Mouse (Mus musculus): ENCODE measurements at regions not wholly inside any gene's neighbourhood (a gene's known extent, or its start where the extent isn't known, plus 50 kb on each side); places are given as distances from the start of the nearest gene placed in this dataset.

GRCm38 (mm10) chr17:4278239-4278827 lies 582.3 kb upstream of the Nox3 start:
- DNase-seq (ENCODE audit: low read depth, low spot score): no peak
- WGBS: 56% methylated on average over 4 of the region's 4 CpGs

- 84% methylated on average over 5 of the region's 5 CpGs for WGBS
Measured at GRCm38 (mm10) chr17:4281451-4281850, 585.4 kb upstream of the Nox3 start.

GRCm38 (mm10) chr17:4291418-4291817 lies 595.4 kb upstream of the Nox3 start:
- 67% methylated on average over 2 of the region's 2 CpGs for WGBS
- no peak for DNase-seq (ENCODE audit: low read depth, low spot score)

More at GRCm38 (mm10) chr17:4281451-4281850, 585.4 kb upstream of the Nox3 start:
- no peak for DNase-seq (ENCODE audit: low read depth, low spot score)

GRCm38 (mm10) chr17:4296521-4297155 lies 600.6 kb upstream of the Nox3 start:
- 83% methylated on average over 6 of the region's 6 CpGs for WGBS
- DNase-seq (ENCODE audit: low read depth, low spot score): no peak

- no peak for DNase-seq (ENCODE audit: low read depth, low spot score)
- WGBS: 42% methylated on average over 1 of the region's 1 CpGs
Measured at GRCm38 (mm10) chr17:4297156-4297535, 601.1 kb upstream of the Nox3 start.

GRCm38 (mm10) chr17:4301142-4301853 lies 605.2 kb upstream of the Nox3 start:
- DNase-seq (ENCODE audit: low read depth, low spot score): no peak
- WGBS: 71% methylated on average over 12 of the region's 12 CpGs

GRCm38 (mm10) chr17:4311785-4312379 lies 615.8 kb upstream of the Nox3 start:
- no peak for DNase-seq (ENCODE audit: low read depth, low spot score)
- WGBS: 57% methylated on average over 4 of the region's 4 CpGs

- DNase-seq (ENCODE audit: low read depth, low spot score): no peak
- WGBS: 77% methylated on average over 4 of the region's 4 CpGs
Measured at GRCm38 (mm10) chr17:4319141-4319540, 623.1 kb upstream of the Nox3 start.

- WGBS: 83% methylated on average over 1 of the region's 1 CpGs
- DNase-seq (ENCODE audit: low read depth, low spot score): no peak
Measured at GRCm38 (mm10) chr17:4328810-4329209, 632.7 kb upstream of the Nox3 start.

- 69% methylated on average over 9 of the region's 9 CpGs for WGBS
- DNase-seq (ENCODE audit: low read depth, low spot score): no peak
Measured at GRCm38 (mm10) chr17:4331650-4332049, 635.6 kb upstream of the Nox3 start.

GRCm38 (mm10) chr17:4333091-4333490 lies 637.0 kb upstream of the Nox3 start:
- WGBS: 95% methylated on average over 4 of the region's 4 CpGs
- no peak for DNase-seq (ENCODE audit: low read depth, low spot score)

GRCm38 (mm10) chr17:4353018-4353417 lies 641.1 kb upstream of the Arid1b start:
- 40% methylated on average over 1 of the region's 1 CpGs for WGBS
- no peak for DNase-seq (ENCODE audit: low read depth, low spot score)

GRCm38 (mm10) chr17:4355506-4356218 lies 638.5 kb upstream of the Arid1b start:
- no peak for DNase-seq (ENCODE audit: low read depth, low spot score)
- WGBS: 86% methylated on average over 5 of the region's 5 CpGs

GRCm38 (mm10) chr17:4360413-4361320 lies 633.5 kb upstream of the Arid1b start:
- DNase-seq (ENCODE audit: low read depth, low spot score): no peak
- 59% methylated on average over 4 of the region's 4 CpGs for WGBS

GRCm38 (mm10) chr17:4365811-4366210 lies 628.3 kb upstream of the Arid1b start:
- DNase-seq (ENCODE audit: low read depth, low spot score): no peak

GRCm38 (mm10) chr17:4380449-4380848 lies 613.7 kb upstream of the Arid1b start:
- 91% methylated on average over 1 of the region's 1 CpGs for WGBS
- no peak for DNase-seq (ENCODE audit: low read depth, low spot score)

GRCm38 (mm10) chr17:4380873-4381272 lies 613.3 kb upstream of the Arid1b start:
- DNase-seq (ENCODE audit: low read depth, low spot score): no peak

GRCm38 (mm10) chr17:4381896-4382685 lies 612.0 kb upstream of the Arid1b start:
- 83% methylated on average over 13 of the region's 13 CpGs for WGBS
- DNase-seq (ENCODE audit: low read depth, low spot score): no peak

All from large intestine, adult 2 months (tissue).